Mouse (Mus musculus) MEL (cell line): ENCODE results near the gene Ifitm10. TPM values are rescaled to one million over a fixed set of nuclear protein-coding genes. Genes with fewer than 3 reads are reported as not detected.
"Not testable (repeated sequence)": the region's sequence is repeated elsewhere in the genome, so short reads cannot be mapped to it uniquely, and the experiment has no call there.

Source experiments
- DNase-seq: peaks from one replicate; pipeline ENCODE4 v3.0.0; 2011; ENCODE audit warnings: low read depth, low spot score
- H3K27ac ChIP-seq: 2 replicates; pipeline ENCODE4 v1.5.1; 2012; ENCODE audit warnings: low read depth, mild to moderate bottlenecking, control low read depth, low read length, moderate library complexity; ENCODE audit not compliant: control insufficient read depth
- H3K27me3 ChIP-seq, 2 experiments: fragments of 150-350 bp in 1 of 2; sonication (generic) in 1 of 2; 2 replicates each; pipeline ENCODE4 v1.6.1; 2012; ENCODE audit warnings: low read length in 2 of 2, mild to moderate bottlenecking in 2 of 2, improper control_type of control experiment in 1 of 2, moderate library complexity in 1 of 2; ENCODE audit not compliant: insufficient read depth in 2 of 2, control insufficient read depth in 1 of 2
- H3K36me3 ChIP-seq, 2 experiments: 2 replicates each; pipeline ENCODE4 v1.6.1; 2012 to 2014; ENCODE audit warnings: low read length in 2 of 2, improper control_type of control experiment in 1 of 2, inconsistent platforms in 1 of 2, mild to moderate bottlenecking in 1 of 2; ENCODE audit not compliant: insufficient read depth in 2 of 2, control insufficient read depth in 1 of 2
- H3K4me1 ChIP-seq, 2 experiments: fragments of 150-350 bp in 1 of 2; sonication (generic) in 1 of 2; 2 replicates each; pipeline ENCODE4 v1.6.1; 2012; ENCODE audit warnings: low read length in 2 of 2, improper control_type of control experiment in 1 of 2, mild to moderate bottlenecking in 1 of 2; ENCODE audit not compliant: insufficient read depth in 2 of 2, control insufficient read depth in 1 of 2
- H3K4me3 ChIP-seq, 2 experiments: fragments of 150-350 bp in 1 of 2; sonication (generic) in 1 of 2; 2 replicates each; pipeline ENCODE4 v1.5.1; 2012; ENCODE audit warnings: low read depth in 2 of 2, low read length in 2 of 2, mild to moderate bottlenecking in 2 of 2, moderate library complexity in 2 of 2, control low read depth in 1 of 2, improper control_type of control experiment in 1 of 2; ENCODE audit not compliant: control insufficient read depth in 1 of 2, insufficient read depth in 1 of 2
- H3K79me2 ChIP-seq: 2 replicates; pipeline ENCODE4 v1.6.1; 2012; ENCODE audit warnings: mild to moderate bottlenecking, low read length, moderate library complexity; ENCODE audit not compliant: control insufficient read depth, poor library complexity, insufficient read depth
- H3K9ac ChIP-seq: 2 replicates; pipeline ENCODE4 v1.6.1; 2012; ENCODE audit warnings: low read depth, mild to moderate bottlenecking, control low read depth, low read length, moderate library complexity; ENCODE audit not compliant: control insufficient read depth, poor library complexity, severe bottlenecking
- H3K9me3 ChIP-seq: fragments of 150-350 bp; sonication (generic); replicated peaks from 2 replicates; pipeline ENCODE4 v1.6.1; 2012; ENCODE audit warnings: mild to moderate bottlenecking, low read length, improper control_type of control experiment, moderate library complexity; ENCODE audit not compliant: insufficient read depth
- CHD2 ChIP-seq: IDR thresholded peaks from 2 replicates; pipeline ENCODE4 v1.6.1; 2011; ENCODE audit warnings: low read length, improper control_type of control experiment
- ELF1 ChIP-seq: IDR thresholded peaks from 2 replicates; pipeline ENCODE4 v1.6.1; 2014; ENCODE audit warnings: low read depth, mild to moderate bottlenecking, inconsistent platforms, low read length, improper control_type of control experiment, moderate library complexity
- ETS1 ChIP-seq: IDR thresholded peaks from 2 replicates; pipeline ENCODE4 v1.6.1; 2012; ENCODE audit warnings: low read depth, mild to moderate bottlenecking, inconsistent platforms, low read length, improper control_type of control experiment, moderate library complexity
- GABPA ChIP-seq: IDR thresholded peaks from 2 replicates; pipeline ENCODE4 v1.6.1; 2012; ENCODE audit warnings: low read depth, mild to moderate bottlenecking, inconsistent platforms, low read length, improper control_type of control experiment, moderate library complexity
- HCFC1 ChIP-seq: IDR thresholded peaks from 2 replicates; pipeline ENCODE4 v1.6.1; 2012; ENCODE audit warnings: low read depth, mild to moderate bottlenecking, inconsistent platforms, low read length, improper control_type of control experiment, moderate library complexity
- JUND ChIP-seq: IDR thresholded peaks from 2 replicates; pipeline ENCODE4 v1.6.1; 2011; ENCODE audit warnings: low read depth, mild to moderate bottlenecking, improper control_type of control experiment, low read length
- MAX ChIP-seq: IDR thresholded peaks from 2 replicates; pipeline ENCODE4 v1.6.1; 2011; ENCODE audit warnings: low read length, improper control_type of control experiment
- MEF2A ChIP-seq: IDR thresholded peaks from 2 replicates; pipeline ENCODE4 v1.6.1; 2014; ENCODE audit warnings: low read depth, mild to moderate bottlenecking, inconsistent platforms, low read length, improper control_type of control experiment; ENCODE audit not compliant: poor library complexity, insufficient replicate concordance, severe bottlenecking; ENCODE audit errors: extremely low read depth
- MXI1 ChIP-seq: IDR thresholded peaks from 2 replicates; pipeline ENCODE4 v1.6.1; 2011; ENCODE audit warnings: mild to moderate bottlenecking, low read depth, low read length, improper control_type of control experiment
- MYB ChIP-seq: IDR thresholded peaks from 2 replicates; pipeline ENCODE4 v1.6.1; 2011; ENCODE audit warnings: mild to moderate bottlenecking, low read depth, low read length, improper control_type of control experiment
- NELFE ChIP-seq: IDR thresholded peaks from 2 replicates; pipeline ENCODE4 v1.6.1; 2011; ENCODE audit warnings: low read depth, low read length, improper control_type of control experiment
- NRF1 ChIP-seq: IDR thresholded peaks from 2 replicates; pipeline ENCODE4 v1.6.1; 2014; ENCODE audit warnings: low read depth, mild to moderate bottlenecking, inconsistent platforms, low read length, improper control_type of control experiment, moderate library complexity; ENCODE audit not compliant: poor library complexity, insufficient read depth, severe bottlenecking
- POLR2A ChIP-seq, 2 experiments: IDR thresholded peaks; 2 replicates each; pipeline ENCODE4 v1.6.1; 2011 to 2012; ENCODE audit warnings: low read length in 2 of 2, mild to moderate bottlenecking in 2 of 2, control low read depth in 1 of 2, improper control_type of control experiment in 1 of 2, low read depth in 1 of 2, moderate library complexity in 1 of 2; ENCODE audit not compliant: control insufficient read depth in 1 of 2, insufficient read depth in 1 of 2, poor library complexity in 1 of 2
- POLR2AphosphoS5 ChIP-seq: IDR thresholded peaks from 2 replicates; pipeline ENCODE4 v1.6.1; 2012; ENCODE audit warnings: low read depth, borderline replicate concordance, mild to moderate bottlenecking, inconsistent platforms, low read length, moderate library complexity, mixed read lengths
- RCOR1 ChIP-seq: IDR thresholded peaks from 2 replicates; pipeline ENCODE4 v1.6.1; 2012; ENCODE audit warnings: low read depth, mild to moderate bottlenecking, inconsistent platforms, low read length, improper control_type of control experiment
- SIN3A ChIP-seq: IDR thresholded peaks from 2 replicates; pipeline ENCODE4 v1.6.1; 2012; ENCODE audit warnings: low read length, improper control_type of control experiment, inconsistent platforms
- TAL1 ChIP-seq: IDR thresholded peaks from 2 replicates; pipeline ENCODE4 v1.6.1; 2012; ENCODE audit warnings: mild to moderate bottlenecking, inconsistent platforms, low read length, moderate library complexity, mixed read lengths
- TBP ChIP-seq: IDR thresholded peaks from 2 replicates; pipeline ENCODE4 v1.8.0; 2011; ENCODE audit warnings: low read depth, low read length, improper control_type of control experiment
- UBTF ChIP-seq: IDR thresholded peaks from 2 replicates; pipeline ENCODE4 v1.6.1; 2012; ENCODE audit warnings: low read depth, mild to moderate bottlenecking, inconsistent platforms, low read length, improper control_type of control experiment, moderate library complexity, borderline replicate concordance; ENCODE audit not compliant: insufficient read depth
- USF1 ChIP-seq: IDR thresholded peaks from 2 replicates; pipeline ENCODE4 v1.6.1; 2014; ENCODE audit warnings: low read depth, mild to moderate bottlenecking, inconsistent platforms, low read length, improper control_type of control experiment, moderate library complexity
- USF2 ChIP-seq, 2 experiments: IDR thresholded peaks; 2 replicates each; pipeline ENCODE4 v1.6.1; 2011 to 2012; ENCODE audit warnings: improper control_type of control experiment in 2 of 2, low read length in 2 of 2, borderline replicate concordance in 1 of 2, inconsistent platforms in 1 of 2, low read depth in 1 of 2, mild to moderate bottlenecking in 1 of 2; ENCODE audit not compliant: insufficient read depth in 1 of 2
- ZC3H11A ChIP-seq: IDR thresholded peaks from 2 replicates; pipeline ENCODE4 v1.6.1; 2012; ENCODE audit warnings: low read depth, mild to moderate bottlenecking, inconsistent platforms, low read length, improper control_type of control experiment
- ZKSCAN1 ChIP-seq: IDR thresholded peaks from 2 replicates; pipeline ENCODE4 v1.6.1; 2012; ENCODE audit warnings: low read depth, mild to moderate bottlenecking, inconsistent platforms, low read length, improper control_type of control experiment, moderate library complexity
- ZMIZ1 ChIP-seq: IDR thresholded peaks from 2 replicates; pipeline ENCODE4 v1.6.1; 2012; ENCODE audit warnings: low read depth, mild to moderate bottlenecking, inconsistent platforms, low read length, improper control_type of control experiment, moderate library complexity
- ZNF384 ChIP-seq: IDR thresholded peaks from 2 replicates; pipeline ENCODE4 v1.6.1; 2012; ENCODE audit warnings: low read depth, mild to moderate bottlenecking, inconsistent platforms, low read length, improper control_type of control experiment
- polyA plus RNA-seq, 2 experiments: library from polyadenylated mRNA; stranded (reverse) in 1 of 2; unstranded in 1 of 2; fragments of >175 nt in 1 of 2; fragments of >200 nt in 1 of 2; gene quantifications; 2 replicates each; pipeline versions ENCODE4 v1.2.1 to v1.2.4; 2012; ENCODE audit warnings: low replicate concordance in 2 of 2, low read depth in 1 of 2; ENCODE audit not compliant: insufficient read length in 2 of 2, insufficient read depth in 1 of 2, missing spikeins in 1 of 2
- total RNA-seq: library from RNA; depleted of rRNA; stranded (reverse); fragments of 300-350 nt; gene quantifications from 2 replicates; pipeline ENCODE4 v1.2.3, GENCODE M21; 2012

The Ifitm10 gene
- total and polyA plus RNA-seq, 3 experiments: 0.21 TPM; not detected in 2

- no peak for DNase-seq
- Histone ChIP-seq H3K27me3 (peaks cover 9 to 11% of the 10 kb centered on the region in 2 experiments), H3K27ac (no peak overlapping the region)
Measured at GRCm38 (mm10) chr7:142323396-142324117, 50.0 kb downstream of the Ifitm10 start.

GRCm38 (mm10) chr7:142322641-142323040, 50.9 kb downstream of the Ifitm10 start:
- Histone ChIP-seq H3K9ac (no peak overlapping the region), H3K9me3 (no peaks in the 10 kb centered on the region), H3K27me3 (peaks cover 9 to 10% of the 10 kb centered on the region in 2 experiments), H3K36me3 (no peaks in the 10 kb centered on the region), H3K4me1 (no peaks in the 10 kb centered on the region), H3K4me3 (no peak overlapping the region), H3K27ac (no peak overlapping the region), H3K79me2 (no peaks in the 10 kb centered on the region)
- no peak for DNase-seq
- TF ChIP-seq MAX (no peak), CHD2 (no peak), MXI1 (no peak), ETS1 (no peak), ZNF384 (no peak), POLR2A (IDR thresholded peaks at IDR 0.05; ENCODE audit: control insufficient read depth in 1 of 2, insufficient read depth in 1 of 2, low read depth in 1 of 2, low read length in 2 of 2, poor library complexity in 1 of 2) (no peak), MEF2A (no peak), ZMIZ1 (no peak), USF1 (no peak), SIN3A (no peak), POLR2AphosphoS5 (no peak), TBP (no peak), UBTF (no peak), NELFE (no peak)

More at GRCm38 (mm10) chr7:142323396-142324117, 50.0 kb downstream of the Ifitm10 start:
- Histone ChIP-seq H3K79me2 (no peaks in the 10 kb centered on the region), H3K4me1 (no peaks in the 10 kb centered on the region), H3K36me3 (no peaks in the 10 kb centered on the region), H3K9me3 (no peaks in the 10 kb centered on the region), H3K9ac (no peak overlapping the region), H3K4me3 (no peak overlapping the region)
- TF ChIP-seq SIN3A: no peak
- TF ChIP-seq ZMIZ1: no peak
- TF ChIP-seq ZC3H11A: no peak
- TF ChIP-seq POLR2AphosphoS5: no peak
- TF ChIP-seq MYB: no peak
- TF ChIP-seq MAX: no peak
- TF ChIP-seq ZNF384: no peak
- no peak for TF ChIP-seq JUND
- TF ChIP-seq GABPA: no peak
- TF ChIP-seq UBTF: no peak
- no peak for TF ChIP-seq HCFC1
- no peak for TF ChIP-seq USF2 (IDR thresholded peaks at IDR 0.05; ENCODE audit: borderline replicate concordance in 1 of 2, insufficient read depth in 1 of 2, low read depth in 1 of 2, low read length in 2 of 2)
- TF ChIP-seq ZKSCAN1: no peak
- TF ChIP-seq NELFE: no peak
- no peak for TF ChIP-seq NRF1
- no peak for TF ChIP-seq RCOR1
- TF ChIP-seq ELF1: no peak
- TF ChIP-seq TAL1: no peak

DNA sequence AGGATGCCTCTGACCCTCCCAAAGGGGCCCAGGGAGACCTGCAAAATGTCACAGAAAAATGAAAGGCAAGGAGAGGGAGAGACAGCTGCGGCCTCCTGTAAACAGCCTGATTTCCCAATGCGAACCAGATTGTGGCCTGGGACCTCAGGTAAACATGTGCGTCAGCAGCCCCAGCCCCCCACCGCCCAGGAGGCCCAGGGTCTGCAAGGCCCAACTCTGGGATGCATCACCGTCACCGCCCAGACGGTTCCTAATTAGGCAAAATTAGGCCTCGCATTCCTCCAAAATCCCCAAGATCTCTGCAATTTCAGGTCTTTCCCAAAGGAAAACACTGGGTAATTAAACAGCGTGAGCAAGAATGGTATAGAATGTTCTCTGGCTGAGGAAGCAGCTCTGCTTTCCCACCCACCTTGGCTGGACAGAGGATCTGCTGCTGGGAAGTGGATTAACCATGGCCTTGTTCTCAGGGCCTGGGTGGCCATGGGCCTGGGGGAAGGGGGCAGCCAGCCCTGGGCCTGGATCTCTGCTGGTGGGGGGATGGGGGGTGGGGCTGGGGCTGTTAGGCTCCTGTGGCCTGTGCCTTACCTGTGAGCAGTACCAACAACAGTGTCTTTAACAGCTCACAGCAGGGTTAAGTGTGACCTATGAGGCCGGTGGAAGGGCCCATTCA, 51.8 kb downstream of the Ifitm10 start:
- not testable (repeated sequence) for H3K4me3 ChIP-seq, H3K4me1 ChIP-seq, H3K9me3 ChIP-seq, H3K27ac ChIP-seq, H3K27me3 ChIP-seq, H3K79me2 ChIP-seq, DNase-seq, H3K9ac ChIP-seq, H3K36me3 ChIP-seq
